Mouse (Mus musculus) liver, embryonic 14.5 days (tissue): ENCODE results near the gene Dgat2. TPM values are rescaled to one million over a fixed set of nuclear protein-coding genes. Genes with fewer than 3 reads are reported as not detected.
A peak's percentile ranks its signal among the peaks of the same experiment; 100 is the strongest.

Experiments used
- ATAC-seq: fragments of 200-750 bp; cut with Nextera tagmentation; 2 replicates; pipeline ENCODE4 v1.8.0; 2017; ENCODE audit warnings: moderate number of reproducible peaks, mild to moderate bottlenecking, moderate library complexity; ENCODE audit not compliant: insufficient read depth
- DNase-seq, 3 experiments: peaks; one replicate each; pipeline ENCODE4 v3.0.0-alpha.2; 2012 to 2013; ENCODE audit warnings: low read depth in 3 of 3, low spot score in 3 of 3
- H3K27ac ChIP-seq: fragments of 300-500 bp; sonication (generic); 2 replicates; pipeline ENCODE4 v1.5.1; 2014; ENCODE audit warnings: moderate library complexity, mild to moderate bottlenecking, control low read depth, inconsistent platforms
- H3K27me3 ChIP-seq: fragments of 300-500 bp; sonication (generic); 2 replicates; pipeline ENCODE4 v1.6.1; 2014; ENCODE audit warnings: mild to moderate bottlenecking, low read length, moderate library complexity; ENCODE audit not compliant: control insufficient read depth, insufficient read depth
- H3K36me3 ChIP-seq: fragments of 300-500 bp; sonication (generic); replicated peaks from 2 replicates; pipeline ENCODE4 v1.6.1; 2014; ENCODE audit warnings: low read depth; ENCODE audit not compliant: control insufficient read depth, insufficient read depth
- H3K4me1 ChIP-seq, 2 experiments: fragments of 200-500 bp in 1 of 2; fragments of 300-500 bp in 1 of 2; sonication (generic) in 1 of 2; replicated peaks; 2 replicates each; pipeline ENCODE4 v1.6.1; 2012 to 2014; ENCODE audit warnings: antibody characterized with exemption in 1 of 2, inconsistent platforms in 1 of 2, low read length in 1 of 2; ENCODE audit not compliant: control insufficient read depth in 2 of 2, insufficient read depth in 2 of 2
- H3K4me2 ChIP-seq: fragments of 300-500 bp; sonication (generic); 2 replicates; pipeline ENCODE4 v1.6.1; 2014; ENCODE audit warnings: low read depth, mild to moderate bottlenecking, control low read depth, moderate library complexity
- H3K4me3 ChIP-seq, 2 experiments: fragments of 200-500 bp in 1 of 2; fragments of 300-500 bp in 1 of 2; sonication (generic) in 1 of 2; 2 replicates each; pipeline ENCODE4 v1.5.1; 2012 to 2014; ENCODE audit warnings: low read depth in 2 of 2, low read length in 2 of 2, mild to moderate bottlenecking in 2 of 2, control low read depth in 1 of 2, inconsistent platforms in 1 of 2, moderate library complexity in 1 of 2; ENCODE audit not compliant: insufficient read depth in 1 of 2
- H3K9ac ChIP-seq: fragments of 300-500 bp; sonication (generic); replicated peaks from 2 replicates; pipeline ENCODE4 v1.6.1; 2014; ENCODE audit warnings: mild to moderate bottlenecking, control low read depth, moderate library complexity
- H3K9me3 ChIP-seq: fragments of 300-500 bp; sonication (generic); 2 replicates; pipeline ENCODE4 v1.6.1; 2016; ENCODE audit warnings: low read length, mixed read lengths; ENCODE audit not compliant: control insufficient read depth
- CTCF ChIP-seq: IDR thresholded peaks from 2 replicates; pipeline ENCODE4 v1.5.1; 2016; ENCODE audit warnings: antibody characterized with exemption, low read depth, control low read depth
- EP300 ChIP-seq: IDR thresholded peaks from 2 replicates; pipeline ENCODE4 v1.6.1; 2016; ENCODE audit warnings: antibody characterized with exemption, low read depth
- WGBS: fragments of 180-500 bp; shearing (Covaris S2); extraction: QIAGEN DNeasy Blood & Tissue Kit; methylation state at CpG from one replicate; pipeline ENCODE4 v1.1.7; 2014; ENCODE audit not compliant: insufficient replicate concordance; 5-methylcytosine and 5-hydroxymethylcytosine counted together
- polyA plus RNA-seq, 2 experiments: library from polyadenylated mRNA; depleted of rRNA in 1 of 2; stranded (reverse) in 1 of 2; unstranded in 1 of 2; fragments of >200 nt; fragmentation: Nextera tagmentation in 1 of 2; extraction: Ambion mirVana in 1 of 2; gene quantifications; 2 replicates each; pipeline versions ENCODE4 v1.2.1 to v1.2.3; 2012 to 2014

Gene Dgat2
- polyA plus RNA-seq, 2 experiments = 44.0 to 66.8 TPM

DNA sequence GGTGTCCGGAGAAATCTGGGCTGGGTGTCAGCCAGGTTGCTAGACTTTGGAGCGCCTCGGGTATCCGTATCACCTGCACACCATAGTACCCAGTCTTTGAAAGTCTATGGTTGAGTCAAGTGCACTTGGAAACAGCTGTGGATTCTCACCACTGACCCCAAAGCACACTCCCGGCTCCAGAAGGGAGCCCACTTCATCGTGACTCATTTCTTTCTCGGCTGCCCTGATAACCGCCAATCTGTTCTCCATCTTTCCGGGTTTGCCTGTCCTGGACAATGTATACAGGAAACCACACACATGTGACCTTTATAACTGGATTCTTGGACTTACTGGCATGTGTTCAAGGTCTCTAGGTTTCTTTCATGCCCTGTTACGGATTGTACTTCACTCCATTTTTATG lies 44.1 kb upstream of the Dgat2 start:
- Histone ChIP-seq H3K9me3 (no peaks in the 10 kb centered on the region), H3K4me3 (no peak overlapping the region), H3K27me3 (no peaks in the 10 kb centered on the region), H3K36me3 (no peaks in the 10 kb centered on the region), H3K9ac (no peak overlapping the region), H3K4me2 (no peak overlapping the region), H3K27ac (no peak overlapping the region), H3K4me1 (peaks cover 0 to 18% of the 10 kb centered on the region in 2 experiments; a peak in 2 of 4 replicates)
- TF ChIP-seq EP300 (no peak), CTCF (no peak)
- 71% methylated on average over 10 of the region's 10 CpGs for WGBS
- ATAC-seq (no peak), DNase-seq (no peak)

DNA sequence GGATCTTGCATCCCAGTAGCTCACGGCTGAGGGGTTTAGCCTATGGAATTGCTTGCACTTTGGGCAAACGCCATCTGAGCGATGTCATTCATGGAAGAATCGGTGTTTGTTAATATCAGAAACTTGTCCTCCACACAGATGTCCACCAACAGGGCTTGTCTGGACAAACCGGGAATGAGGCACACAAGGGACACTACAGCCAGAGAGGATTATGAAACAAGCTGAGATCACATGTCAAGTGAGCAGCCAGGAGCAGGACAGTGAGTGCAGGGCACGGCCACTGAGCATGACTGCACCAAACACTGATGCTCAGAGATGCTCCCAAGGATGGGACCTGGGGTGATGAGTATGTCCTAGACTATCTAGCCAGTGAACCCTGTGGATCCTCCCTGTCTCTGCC lies 42.9 kb upstream of the Dgat2 start:
- H3K27ac ChIP-seq = no peak overlapping the region
- WGBS = 53% methylated on average over 6 of the region's 6 CpGs
- peaks cover 0 to 18% of the 10 kb centered on the region in 2 experiments; a peak in 2 of 4 replicates for H3K4me1 ChIP-seq
- no peaks in the 10 kb centered on the region for H3K36me3 ChIP-seq
- H3K27me3 ChIP-seq = no peaks in the 10 kb centered on the region
- H3K9ac ChIP-seq = no peak overlapping the region
- H3K4me2 ChIP-seq = no peak overlapping the region
- no peak for ATAC-seq
- no peak overlapping the region for H3K4me3 ChIP-seq
- TF ChIP-seq EP300 (no peak), CTCF (no peak)
- H3K9me3 ChIP-seq = no peaks in the 10 kb centered on the region
- no peak for DNase-seq

DNA sequence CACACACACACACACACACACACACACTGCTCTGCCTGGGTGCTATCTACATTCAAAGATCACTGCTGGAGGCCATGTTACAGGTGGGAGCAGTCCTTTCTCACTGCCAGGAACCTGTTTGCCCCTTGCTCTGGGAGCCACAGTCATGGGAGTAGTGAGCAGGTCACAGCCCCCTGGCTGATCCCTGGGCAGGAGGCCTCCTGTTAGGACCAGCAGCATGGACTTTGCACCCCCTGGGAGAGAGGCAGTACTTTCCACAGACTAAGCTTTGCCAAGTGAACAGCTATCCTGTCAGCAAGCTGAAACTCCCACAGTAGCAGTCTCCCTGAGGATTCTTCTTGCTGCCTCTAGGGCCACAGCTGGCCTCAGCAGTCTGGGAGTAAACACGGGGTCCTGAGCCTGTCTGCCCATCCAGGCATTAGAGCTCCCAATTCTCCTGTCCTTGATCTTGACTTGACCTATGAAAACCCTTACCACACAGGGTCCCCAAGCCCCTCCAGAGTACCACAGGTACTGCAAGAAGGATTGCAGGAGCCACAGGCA lies 42.2 kb upstream of the Dgat2 start:
- no peaks in the 10 kb centered on the region for H3K36me3 ChIP-seq
- no peak overlapping the region for H3K4me3 ChIP-seq
- no peak overlapping the region for H3K9ac ChIP-seq
- no peak overlapping the region for H3K27ac ChIP-seq
- TF ChIP-seq EP300 (no peak), CTCF (no peak)
- no peaks in the 10 kb centered on the region for H3K27me3 ChIP-seq
- H3K9me3 ChIP-seq = no peaks in the 10 kb centered on the region
- 18% methylated on average over 1 of the region's 1 CpGs for WGBS
- H3K4me2 ChIP-seq = no peak overlapping the region
- peaks cover 0 to 13% of the 10 kb centered on the region in 2 experiments; a peak in 2 of 4 replicates for H3K4me1 ChIP-seq
- DNase-seq (no peak), ATAC-seq (peak; percentile 59)

DNA sequence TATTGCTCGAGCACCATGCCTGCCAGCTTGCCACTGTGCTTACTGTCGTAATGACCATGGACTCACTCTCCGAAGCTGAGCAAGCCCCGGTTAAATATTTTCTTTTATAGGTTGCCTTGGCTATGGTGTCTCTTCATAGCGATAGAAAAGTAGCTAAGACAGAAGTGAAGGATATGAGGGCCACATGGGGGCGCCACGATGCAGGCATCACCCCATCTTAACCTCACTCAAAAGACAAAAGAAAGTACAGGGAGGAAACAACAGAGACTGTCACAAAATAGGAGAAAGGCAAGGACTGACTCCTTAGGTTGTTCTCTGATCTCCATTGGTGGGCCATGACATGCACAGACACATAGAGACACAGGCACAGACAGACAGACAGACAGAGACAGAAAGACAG lies 41.7 kb upstream of the Dgat2 start:
- Histone ChIP-seq H3K4me2 (no peak overlapping the region), H3K9me3 (no peaks in the 10 kb centered on the region), H3K4me3 (no peak overlapping the region), H3K27me3 (no peaks in the 10 kb centered on the region), H3K27ac (no peak overlapping the region), H3K36me3 (no peaks in the 10 kb centered on the region), H3K4me1 (peaks cover 0 to 13% of the 10 kb centered on the region in 2 experiments; a peak in 2 of 4 replicates), H3K9ac (no peak overlapping the region)
- ATAC-seq (no peak; the same call in 1 of the 2 replicates), DNase-seq (no peak)
- 51% methylated on average over 7 of the region's 7 CpGs for WGBS
- TF ChIP-seq CTCF (peak; percentile 30; the same call in 1 of the 2 replicates), EP300 (no peak)

GRCm38 (mm10) chr7:99217338-99218074 lies 35.0 kb upstream of the Dgat2 start:
- Histone ChIP-seq H3K36me3 (no peaks in the 10 kb centered on the region), H3K9ac (no peak overlapping the region), H3K4me2 (no peak overlapping the region), H3K4me3 (no peak overlapping the region), H3K27me3 (no peaks in the 10 kb centered on the region), H3K4me1 (peaks cover 0 to 10% of the 10 kb centered on the region in 2 experiments; a peak in 2 of 4 replicates), H3K9me3 (no peaks in the 10 kb centered on the region), H3K27ac (no peak overlapping the region)
- ATAC-seq (no peak), DNase-seq (no peak)
- WGBS = 56% methylated on average over 3 of the region's 3 CpGs
- TF ChIP-seq EP300 (no peak), CTCF (no peak)
